Mouse (Mus musculus) limb, embryonic 13.5 days (tissue): ENCODE results near the gene Sos1. TPM values are rescaled to one million over a fixed set of nuclear protein-coding genes. Genes with fewer than 3 reads are reported as not detected.

ENCODE experiments used
- ATAC-seq: fragments of 200-750 bp; cut with Nextera tagmentation; 2 replicates; pipeline ENCODE4 v1.8.0; 2017; ENCODE audit warnings: low read depth, moderate number of reproducible peaks, moderate TSS enrichment; ENCODE audit not compliant: low FRiP score
- H3K27ac ChIP-seq: fragments of 300-500 bp; sonication (generic); 2 replicates; pipeline ENCODE4 v1.5.1; 2015; ENCODE audit warnings: inconsistent platforms, mild to moderate bottlenecking, moderate library complexity
- H3K27me3 ChIP-seq: fragments of 300-500 bp; sonication (generic); 2 replicates; pipeline ENCODE4 v1.6.1; 2015; ENCODE audit warnings: mild to moderate bottlenecking, inconsistent platforms
- H3K36me3 ChIP-seq: fragments of 300-500 bp; sonication (generic); 2 replicates; pipeline ENCODE4 v1.6.1; 2015; ENCODE audit warnings: inconsistent platforms, mild to moderate bottlenecking, moderate library complexity
- H3K4me1 ChIP-seq: fragments of 300-500 bp; sonication (generic); 2 replicates; pipeline ENCODE4 v1.6.1; 2015; ENCODE audit warnings: inconsistent platforms
- H3K4me2 ChIP-seq: fragments of 300-500 bp; sonication (generic); replicated peaks from 2 replicates; pipeline ENCODE4 v1.6.1; 2015; ENCODE audit warnings: inconsistent platforms, mild to moderate bottlenecking, moderate library complexity
- H3K4me3 ChIP-seq: fragments of 300-500 bp; sonication (generic); 2 replicates; pipeline ENCODE4 v1.5.1; 2015; ENCODE audit warnings: moderate library complexity, mild to moderate bottlenecking, inconsistent platforms
- H3K9ac ChIP-seq: fragments of 300-500 bp; sonication (generic); 2 replicates; pipeline ENCODE4 v1.6.1; 2015; ENCODE audit warnings: mild to moderate bottlenecking, inconsistent platforms
- H3K9me3 ChIP-seq: fragments of 300-500 bp; sonication (generic); 2 replicates; pipeline ENCODE4 v1.6.1; 2016; ENCODE audit warnings: inconsistent platforms
- WGBS: fragments of 180-500 bp; shearing (Covaris S2); methylation state at CpG from one replicate; pipeline ENCODE4 v1.1.7; 2015; 5-methylcytosine and 5-hydroxymethylcytosine counted together
- polyA plus RNA-seq: library from polyadenylated mRNA; unstranded; fragments of >200 nt; fragmentation: Nextera tagmentation; extraction: Ambion mirVana; gene quantifications from 2 replicates; pipeline ENCODE4 v1.2.1, GENCODE M21; 2015

The Sos1 gene
- polyA plus RNA-seq, 1 experiment from 2014 or later = 5.4 TPM

- 66% methylated on average over 4 of the region's 4 CpGs for WGBS
- peaks cover 9% of the 10 kb centered on the region; the same call in 1 of the 2 replicates for H3K4me1 ChIP-seq
- H3K9ac ChIP-seq = no peak overlapping the region
- H3K4me2 ChIP-seq = no peak overlapping the region
- no peak for ATAC-seq
- H3K9me3 ChIP-seq = 0 out of 2 replicates have a peak, but pooled peaks cover 4% of the 10 kb centered on the region
- no peaks in the 10 kb centered on the region for H3K27me3 ChIP-seq
- H3K36me3 ChIP-seq = no peaks in the 10 kb centered on the region
- H3K4me3 ChIP-seq = no peak overlapping the region
- no peak overlapping the region for H3K27ac ChIP-seq
Observed at GRCm38 (mm10) chr17:80345277-80345676, 135.0 kb downstream of the Sos1 start.

Other genes with a start within 250 kb of the Sos1 start
- 18.9 and 19.7 TPM in 2 replicates for gene Morn2, start 190.2 kb downstream of the Sos1 start, polyA plus RNA-seq
- 24.4 and 25.5 TPM in 2 replicates for gene Dhx57, start 190.0 kb downstream of the Sos1 start, polyA plus RNA-seq
- gene Arhgef33, start 173.0 kb downstream of the Sos1 start, polyA plus RNA-seq = 1.2 and 1.5 TPM in 2 replicates
- gene Gm10190, start 106.9 kb downstream of the Sos1 start, polyA plus RNA-seq = 2.3 and 2.7 TPM in 2 replicates
- gene Cdkl4, start 97.4 kb upstream of the Sos1 start, polyA plus RNA-seq = 0.63 and 0.73 TPM in 2 replicates
- 29.0 and 31.7 TPM in 2 replicates for gene Map4k3, start 248.0 kb upstream of the Sos1 start, polyA plus RNA-seq